Mouse (Mus musculus): ENCODE results near the gene Cenpo.
"Not testable (repeated sequence)": the region's sequence is repeated elsewhere in the genome, so short reads cannot be mapped to it uniquely, and the experiment has no call there.

Cenpo gene

GRCm38 (mm10) chr12:4233572-4234508 lies at the start of gene Cenpo, which contains the start of gene Ptrhd1:
TSS of gene Cenpo (minus strand) at chr12:4234294.
TSS of gene Ptrhd1 (plus strand) at chr12:4234027.
- peak; percentile 94 for DNase-seq (ENCODE audit: low spot score)

- DNase-seq (ENCODE audit: low spot score) = no peak
Measured at GRCm38 (mm10) chr12:4279878-4280277, 45.8 kb upstream of the Cenpo start.

- DNase-seq (ENCODE audit: low spot score) = no peak
Measured at GRCm38 (mm10) chr12:4278978-4279755, 45.1 kb upstream of the Cenpo start.

- DNase-seq (ENCODE audit: low spot score) = no peak
Measured at GRCm38 (mm10) chr12:4271078-4271477, 37.0 kb upstream of the Cenpo start.

GRCm38 (mm10) chr12:4267765-4268164 lies 33.7 kb upstream of the Cenpo start:
- DNase-seq (ENCODE audit: low spot score) = no peak

GRCm38 (mm10) chr12:4252742-4253655 lies 18.9 kb upstream of the Cenpo start:
- DNase-seq (ENCODE audit: low spot score) = no peak

- no peak for DNase-seq (ENCODE audit: low spot score)
Measured at GRCm38 (mm10) chr12:4249786-4250185, 15.7 kb upstream of the Cenpo start.

- no peak for DNase-seq (ENCODE audit: low spot score)
Measured at GRCm38 (mm10) chr12:4245742-4246141, 11.6 kb upstream of the Cenpo start.

- no peak for DNase-seq (ENCODE audit: low spot score)
Measured at GRCm38 (mm10) chr12:4243805-4244204, 9.7 kb upstream of the Cenpo start.

- not testable (repeated sequence) for DNase-seq (ENCODE audit: low spot score)
Measured at GRCm38 (mm10) chr12:4240281-4240680, 6.2 kb upstream of the Cenpo start.

GRCm38 (mm10) chr12:4237481-4237880 lies 3.4 kb upstream of the Cenpo start:
- DNase-seq (ENCODE audit: low spot score) = no peak

GRCm38 (mm10) chr12:4232777-4233176 lies 1.3 kb downstream of the Cenpo start:
- DNase-seq (ENCODE audit: low spot score) = no peak

- DNase-seq (ENCODE audit: low spot score) = peak; percentile 55
Measured at GRCm38 (mm10) chr12:4230156-4230555, 3.9 kb downstream of the Cenpo start.

- peak; percentile 76 for DNase-seq (ENCODE audit: low spot score)
Measured at GRCm38 (mm10) chr12:4212908-4213307, 21.2 kb downstream of the Cenpo start.

GRCm38 (mm10) chr12:4211174-4211573 lies 22.9 kb downstream of the Cenpo start:
- no peak for DNase-seq (ENCODE audit: low spot score)

GRCm38 (mm10) chr12:4209196-4209595 lies 24.9 kb downstream of the Cenpo start:
- no peak for DNase-seq (ENCODE audit: low spot score)

- DNase-seq (ENCODE audit: low spot score) = no peak
Measured at GRCm38 (mm10) chr12:4208405-4209133, 25.5 kb downstream of the Cenpo start.

GRCm38 (mm10) chr12:4206106-4206505 lies 28.0 kb downstream of the Cenpo start:
- DNase-seq (ENCODE audit: low spot score) = no peak

GRCm38 (mm10) chr12:4202206-4202605 lies 31.9 kb downstream of the Cenpo start:
- no peak for DNase-seq (ENCODE audit: low spot score)

- DNase-seq (ENCODE audit: low spot score) = no peak
Measured at GRCm38 (mm10) chr12:4201454-4202200, 32.5 kb downstream of the Cenpo start.
